Mouse (Mus musculus): ENCODE measurements around the gene Gm13279. TPM values are rescaled to one million over a fixed set of nuclear protein-coding genes. Genes with fewer than 3 reads are reported as not detected.

The Gm13279 gene
- polyA plus RNA-seq, 1 experiment = not detected

Other genes with a start within 250 kb of the Gm13279 start
- gene Ifna15, start 239.2 kb upstream of the Gm13279 start, polyA plus RNA-seq (2012; rRNA removed) = not detected in 2 replicates
- not detected in 2 replicates for gene Ifna14, start 225.6 kb upstream of the Gm13279 start, polyA plus RNA-seq (2012; rRNA removed)
- gene Ifna9, start 205.0 kb upstream of the Gm13279 start, polyA plus RNA-seq (2012; rRNA removed) = not detected in 2 replicates
- gene Ifna12, start 194.0 kb upstream of the Gm13279 start, polyA plus RNA-seq (2012; rRNA removed) = not detected in 2 replicates
- gene C87499, start 163.0 kb upstream of the Gm13279 start, polyA plus RNA-seq (2012; rRNA removed) = not detected in 2 replicates
- gene Ifna13, start 152.9 kb upstream of the Gm13279 start, polyA plus RNA-seq (2012; rRNA removed) = not detected in 2 replicates
- not detected in 2 replicates for gene Ifna16, start 120.5 kb upstream of the Gm13279 start, polyA plus RNA-seq (2012; rRNA removed)
- gene Ifna2, start 113.5 kb upstream of the Gm13279 start, polyA plus RNA-seq (2012; rRNA removed) = not detected in 2 replicates
- 0.06 TPM in 1 of 2 replicates, not detected in the other for gene Ifnab, start 106.0 kb upstream of the Gm13279 start, polyA plus RNA-seq (2012; rRNA removed)
- 0.06 and 0.10 TPM in 2 replicates for gene Gm26566, start 75.6 kb upstream of the Gm13279 start, polyA plus RNA-seq (2012; rRNA removed)
- 9.1 and 11.2 TPM in 2 replicates for gene Klhl9, start 74.9 kb upstream of the Gm13279 start, polyA plus RNA-seq (2012; rRNA removed)
- not detected in 2 replicates for gene Gm13271, start 42.5 kb upstream of the Gm13279 start, polyA plus RNA-seq (2012; rRNA removed)
- gene Gm13283, start 37.3 kb upstream of the Gm13279 start, polyA plus RNA-seq (2012; rRNA removed) = not detected in 2 replicates
- gene Gm13290, start 23.6 kb upstream of the Gm13279 start, polyA plus RNA-seq (2012; rRNA removed) = not detected in 2 replicates
- gene Gm13289, start 20.5 kb upstream of the Gm13279 start, polyA plus RNA-seq (2012; rRNA removed) = not detected in 2 replicates
- not detected in 2 replicates for gene Gm13272, start 17.5 kb upstream of the Gm13279 start, polyA plus RNA-seq (2012; rRNA removed)
- 0.01 TPM in 1 of 2 replicates, not detected in the other for gene Ifnz, start 15.3 kb upstream of the Gm13279 start, polyA plus RNA-seq (2012; rRNA removed)
- not detected in 2 replicates for gene Gm13276, start 11.7 kb upstream of the Gm13279 start, polyA plus RNA-seq (2012; rRNA removed)
- not detected in 2 replicates for gene Gm13277, start 8.8 kb upstream of the Gm13279 start, polyA plus RNA-seq (2012; rRNA removed)
- not detected in 2 replicates for gene Gm13278, start 5.8 kb upstream of the Gm13279 start, polyA plus RNA-seq (2012; rRNA removed)
- gene Gm13275, start 2.9 kb upstream of the Gm13279 start, polyA plus RNA-seq (2012; rRNA removed) = 0.06 TPM in 1 of 2 replicates, not detected in the other
- not detected in 2 replicates for gene Gm13285, start 2.3 kb downstream of the Gm13279 start, polyA plus RNA-seq (2012; rRNA removed)
- not detected in 2 replicates for gene Gm13287, start 5.9 kb downstream of the Gm13279 start, polyA plus RNA-seq (2012; rRNA removed)
- not detected in 2 replicates for gene Gm13288, start 8.1 kb downstream of the Gm13279 start, polyA plus RNA-seq (2012; rRNA removed)
- gene Ifna7, start 18.8 kb downstream of the Gm13279 start, polyA plus RNA-seq (2012; rRNA removed) = not detected in 2 replicates
- gene Ifna11, start 22.6 kb downstream of the Gm13279 start, polyA plus RNA-seq (2012; rRNA removed) = not detected in 2 replicates
- not detected in 2 replicates for gene Ifna6, start 30.0 kb downstream of the Gm13279 start, polyA plus RNA-seq (2012; rRNA removed)
- not detected in 2 replicates for gene Ifna5, start 38.1 kb downstream of the Gm13279 start, polyA plus RNA-seq (2012; rRNA removed)
- not detected in 2 replicates for gene Ifna4, start 44.5 kb downstream of the Gm13279 start, polyA plus RNA-seq (2012; rRNA removed)
- not detected in 2 replicates for gene Ifna1, start 52.7 kb downstream of the Gm13279 start, polyA plus RNA-seq (2012; rRNA removed)
- not detected in 2 replicates for gene Ifne, start 82.8 kb downstream of the Gm13279 start, polyA plus RNA-seq (2012; rRNA removed)

Measured in liver, embryonic 14 days (tissue).